Mouse (Mus musculus) limb, embryonic 10.5 days (tissue): ENCODE data around the gene Sap18b. TPM values are rescaled to one million over a fixed set of nuclear protein-coding genes. Genes with fewer than 3 reads are reported as not detected.

Experiments used
- DNase-seq: peaks from one replicate; pipeline ENCODE4 v3.0.0-alpha.2; 2017; ENCODE audit warnings: low spot score
- H3K27ac ChIP-seq: fragments of 300-500 bp; sonication (generic); 2 replicates; pipeline ENCODE4 v1.5.1; 2016; ENCODE audit warnings: mild to moderate bottlenecking
- H3K27me3 ChIP-seq: fragments of 300-500 bp; sonication (generic); 2 replicates; pipeline ENCODE4 v1.6.1; 2016; ENCODE audit warnings: low read depth, mild to moderate bottlenecking; ENCODE audit not compliant: poor library complexity, severe bottlenecking
- H3K36me3 ChIP-seq: fragments of 300-500 bp; sonication (generic); 2 replicates; pipeline ENCODE4 v1.6.1; 2016; ENCODE audit warnings: mild to moderate bottlenecking, moderate library complexity
- H3K4me1 ChIP-seq: fragments of 300-500 bp; sonication (generic); 2 replicates; pipeline ENCODE4 v1.6.1; 2016
- H3K4me3 ChIP-seq: fragments of 300-500 bp; sonication (generic); 2 replicates; pipeline ENCODE4 v1.5.1; 2016; ENCODE audit warnings: mild to moderate bottlenecking, moderate library complexity
- H3K9me3 ChIP-seq: fragments of 300-500 bp; sonication (generic); replicated peaks from 2 replicates; pipeline ENCODE4 v1.6.1; 2016; ENCODE audit warnings: mild to moderate bottlenecking
- WGBS: fragments of 180-500 bp; shearing (Covaris S2); methylation state at CpG from one replicate; pipeline ENCODE4 v1.1.7; 2016; 5-methylcytosine and 5-hydroxymethylcytosine counted together
- polyA plus RNA-seq: library from polyadenylated mRNA; unstranded; fragments of >200 nt; fragmentation: Nextera tagmentation; extraction: Ambion mirVana; gene quantifications from 2 replicates; pipeline ENCODE4 v1.2.1, GENCODE M21; 2016

The Sap18b gene
- polyA plus RNA-seq, 1 experiment from 2014 or later: 387 TPM

GRCm38 (mm10) chr8:95807331-95807843 lies 17.8 kb upstream of the Sap18b start, which contains the start of gene Cnot1:
Cnot1 (minus strand) TSS chr8:95807464.
- DNase-seq: peak; percentile 95
- Histone ChIP-seq H3K9me3 (no peaks in the 10 kb centered on the region), H3K27me3 (no peaks in the 10 kb centered on the region), H3K4me3 (peak within 1 kb of the TSS; percentile 99), H3K36me3 (peaks cover 23% of the 10 kb centered on the region), H3K4me1 (peaks cover 11% of the 10 kb centered on the region), H3K27ac (peak within 1 kb of the TSS; percentile 99)
- under 1% methylated on average over 44 of the region's 44 CpGs for WGBS

GRCm38 (mm10) chr8:95807861-95808260 lies 17.3 kb upstream of the Sap18b start:
- Histone ChIP-seq H3K9me3 (no peaks in the 10 kb centered on the region), H3K36me3 (peaks cover 21% of the 10 kb centered on the region), H3K4me3 (peak overlapping the region; percentile 99), H3K27me3 (no peaks in the 10 kb centered on the region), H3K27ac (peak overlapping the region; percentile 99), H3K4me1 (peaks cover 11% of the 10 kb centered on the region)
- peak; percentile 87 for DNase-seq
- WGBS: 0% methylated on average over 20 of the region's 20 CpGs

- peaks cover 18% of the 10 kb centered on the region for H3K36me3 ChIP-seq
- no peaks in the 10 kb centered on the region for H3K9me3 ChIP-seq
- no peaks in the 10 kb centered on the region for H3K27me3 ChIP-seq
- no peak overlapping the region for H3K4me3 ChIP-seq
- 84% methylated on average over 4 of the region's 4 CpGs for WGBS
- no peak overlapping the region for H3K27ac ChIP-seq
- no peak for DNase-seq
- peaks cover 11% of the 10 kb centered on the region for H3K4me1 ChIP-seq
These were observed 16.5 kb upstream of the Sap18b start for GRCm38 (mm10) chr8:95808631-95809030.

DNA sequence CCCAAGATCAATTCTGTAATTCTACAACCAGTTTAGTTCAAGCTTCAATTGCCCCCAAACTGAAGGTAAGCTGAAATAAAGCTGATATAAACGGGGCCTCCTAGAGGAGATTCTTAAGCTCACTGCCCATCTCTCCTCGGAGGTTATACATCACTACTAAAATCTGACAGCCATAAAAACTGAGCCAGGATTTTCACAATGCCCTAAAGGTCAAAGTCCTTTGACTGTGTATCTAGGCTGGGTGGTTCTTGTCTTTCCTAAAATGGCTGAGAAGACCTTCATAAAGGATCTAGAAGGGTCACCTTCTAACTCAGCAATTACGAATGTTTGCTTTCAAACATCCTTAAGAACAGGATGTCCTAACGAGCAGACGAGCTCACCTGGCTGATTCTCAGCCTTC lies 16.0 kb upstream of the Sap18b start:
- no peak for DNase-seq
- no peaks in the 10 kb centered on the region for H3K27me3 ChIP-seq
- H3K9me3 ChIP-seq: no peaks in the 10 kb centered on the region
- H3K4me3 ChIP-seq: no peak overlapping the region
- peaks cover 14% of the 10 kb centered on the region for H3K36me3 ChIP-seq
- no peak overlapping the region for H3K27ac ChIP-seq
- WGBS: 85% methylated on average over 5 of the region's 5 CpGs
- H3K4me1 ChIP-seq: peaks cover 11% of the 10 kb centered on the region

- WGBS: 68% methylated on average over 3 of the region's 3 CpGs
- H3K9me3 ChIP-seq: no peaks in the 10 kb centered on the region
- no peak overlapping the region for H3K4me3 ChIP-seq
- no peaks in the 10 kb centered on the region for H3K27me3 ChIP-seq
- no peak for DNase-seq
- peaks cover 6% of the 10 kb centered on the region; the same call in 1 of the 2 replicates for H3K36me3 ChIP-seq
- H3K4me1 ChIP-seq: peaks cover 10% of the 10 kb centered on the region
- H3K27ac ChIP-seq: no peak overlapping the region
These were observed 15.0 kb upstream of the Sap18b start for GRCm38 (mm10) chr8:95810184-95810591.

- no peak overlapping the region for H3K27ac ChIP-seq
- H3K4me1 ChIP-seq: peaks cover 6% of the 10 kb centered on the region; the same call in 1 of the 2 replicates
- WGBS: 41% methylated on average over 6 of the region's 6 CpGs
- no peak overlapping the region for H3K4me3 ChIP-seq
- no peaks in the 10 kb centered on the region for H3K36me3 ChIP-seq
- H3K9me3 ChIP-seq: no peaks in the 10 kb centered on the region
- H3K27me3 ChIP-seq: no peaks in the 10 kb centered on the region
- no peak for DNase-seq
These were observed 9.0 kb upstream of the Sap18b start for GRCm38 (mm10) chr8:95816044-95816708.

- Histone ChIP-seq H3K4me1 (peaks cover 6% of the 10 kb centered on the region; the same call in 1 of the 2 replicates), H3K9me3 (no peaks in the 10 kb centered on the region), H3K27me3 (no peaks in the 10 kb centered on the region), H3K36me3 (no peaks in the 10 kb centered on the region), H3K27ac (no peak overlapping the region), H3K4me3 (no peak overlapping the region)
- WGBS: 62% methylated on average over 3 of the region's 3 CpGs
- no peak for DNase-seq
These were observed 7.5 kb upstream of the Sap18b start for GRCm38 (mm10) chr8:95817597-95817996.

GRCm38 (mm10) chr8:95818211-95818610 lies 6.9 kb upstream of the Sap18b start:
- WGBS: 45% methylated on average over 1 of the region's 1 CpGs
- Histone ChIP-seq H3K36me3 (no peaks in the 10 kb centered on the region), H3K4me3 (no peak overlapping the region), H3K27me3 (no peaks in the 10 kb centered on the region), H3K9me3 (no peaks in the 10 kb centered on the region), H3K27ac (no peak overlapping the region), H3K4me1 (peaks cover 6% of the 10 kb centered on the region; the same call in 1 of the 2 replicates)
- DNase-seq: no peak

DNA sequence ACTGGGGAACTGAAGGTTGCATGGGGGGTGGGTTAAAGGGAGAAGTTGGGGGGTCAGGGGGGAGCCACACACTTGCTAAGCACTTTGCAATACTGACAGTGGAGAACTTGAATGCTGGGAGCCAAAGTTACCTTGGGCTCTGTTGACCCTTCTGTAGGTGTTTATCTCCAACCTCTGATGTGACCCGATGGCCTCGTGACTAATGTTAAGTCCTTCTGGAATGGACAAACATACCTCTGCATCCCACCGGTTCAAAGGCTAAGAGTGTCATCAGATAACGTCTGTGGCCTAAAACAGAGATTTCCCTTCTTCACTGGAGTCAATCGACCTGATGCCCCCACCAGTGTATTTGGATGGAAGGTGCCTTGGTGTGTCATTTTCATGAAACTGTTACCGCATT lies 3.9 kb upstream of the Sap18b start:
- Histone ChIP-seq H3K36me3 (no peaks in the 10 kb centered on the region), H3K27me3 (no peaks in the 10 kb centered on the region), H3K4me3 (no peak overlapping the region), H3K4me1 (peaks cover 3% of the 10 kb centered on the region; the same call in 1 of the 2 replicates), H3K9me3 (no peaks in the 10 kb centered on the region), H3K27ac (no peak overlapping the region)
- WGBS: 93% methylated on average over 6 of the region's 6 CpGs
- no peak for DNase-seq

GRCm38 (mm10) chr8:95822096-95822495 lies 3.0 kb upstream of the Sap18b start:
- H3K27ac ChIP-seq: no peak overlapping the region
- WGBS: 90% methylated on average over 5 of the region's 5 CpGs

GRCm38 (mm10) chr8:95822699-95823098 lies 2.4 kb upstream of the Sap18b start:
- H3K36me3 ChIP-seq: no peaks in the 10 kb centered on the region
- no peak overlapping the region for H3K4me3 ChIP-seq
- H3K27ac ChIP-seq: no peak overlapping the region
- no peaks in the 10 kb centered on the region for H3K9me3 ChIP-seq
- no peaks in the 10 kb centered on the region for H3K4me1 ChIP-seq
- no peaks in the 10 kb centered on the region for H3K27me3 ChIP-seq
- DNase-seq: no peak
- WGBS: 75% methylated on average over 3 of the region's 3 CpGs

More at GRCm38 (mm10) chr8:95822096-95822495, 3.0 kb upstream of the Sap18b start:
- no peak overlapping the region for H3K4me3 ChIP-seq
- DNase-seq: no peak
- no peaks in the 10 kb centered on the region for H3K36me3 ChIP-seq
- no peaks in the 10 kb centered on the region for H3K27me3 ChIP-seq
- H3K9me3 ChIP-seq: no peaks in the 10 kb centered on the region
- no peaks in the 10 kb centered on the region for H3K4me1 ChIP-seq

DNA sequence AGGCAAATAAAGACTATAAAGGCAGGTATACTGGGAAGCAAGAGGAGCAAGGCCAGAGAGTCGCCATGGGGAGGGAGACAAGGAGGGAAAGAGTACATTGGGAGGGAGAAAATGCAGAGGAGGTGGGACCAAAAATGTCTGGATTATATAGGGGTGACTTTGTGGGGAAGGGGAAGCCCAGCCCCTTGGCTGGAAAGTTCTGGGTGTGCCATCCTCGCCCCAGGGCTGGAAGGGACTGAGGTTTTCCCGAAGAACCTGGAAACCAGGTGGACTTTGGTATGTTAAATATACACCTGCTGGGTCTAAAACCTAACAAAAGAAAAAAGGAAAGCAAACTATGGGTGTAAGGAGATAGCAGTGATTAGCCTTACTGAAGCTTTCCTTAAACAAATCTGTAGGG lies 5.0 kb downstream of the Sap18b start:
- H3K36me3 ChIP-seq: no peaks in the 10 kb centered on the region
- 79% methylated on average over 3 of the region's 3 CpGs for WGBS

DNA sequence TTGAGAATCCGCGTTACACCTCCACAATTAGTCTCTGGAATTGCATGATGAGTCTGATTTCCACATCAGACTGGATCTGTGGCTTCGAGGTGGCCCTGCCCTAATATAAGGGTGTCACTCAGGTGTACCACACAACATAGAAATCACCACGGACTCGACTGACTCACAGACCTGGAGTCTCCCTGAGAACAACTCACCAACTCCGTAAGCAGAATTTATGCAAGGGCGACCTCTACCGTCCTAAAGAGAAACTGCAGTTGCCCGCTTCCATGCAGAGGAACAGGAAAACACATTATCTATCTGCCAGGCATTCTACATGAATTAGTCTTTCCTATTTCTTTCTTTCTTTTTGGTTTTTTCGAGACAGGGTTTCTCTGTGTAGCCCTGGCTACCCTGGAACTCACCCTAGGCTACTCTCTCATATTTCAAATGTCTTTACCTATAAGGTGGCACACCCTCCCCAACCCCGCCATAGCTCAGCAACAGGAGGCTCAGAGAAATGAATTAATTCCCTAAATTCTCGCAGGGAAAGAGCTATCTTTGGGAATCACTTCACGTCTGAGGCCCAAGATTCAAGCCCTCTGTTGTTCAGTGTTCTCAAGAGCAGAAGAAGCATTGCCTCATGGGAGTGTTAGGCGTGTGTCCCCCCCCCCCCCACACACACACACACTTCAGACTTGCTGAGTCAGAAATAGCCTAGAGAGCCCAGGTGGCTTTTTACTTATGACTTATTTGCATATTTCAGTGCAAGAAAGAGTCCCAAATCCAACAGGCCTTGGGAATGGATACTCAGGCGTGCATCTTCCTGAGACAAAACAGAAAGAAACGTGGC lies 7.7 kb downstream of the Sap18b start:
- H3K36me3 ChIP-seq: peaks cover 19% of the 10 kb centered on the region
- H3K27ac ChIP-seq: peak overlapping the region; percentile 81
- H3K9me3 ChIP-seq: no peaks in the 10 kb centered on the region
- peaks cover 13% of the 10 kb centered on the region for H3K4me1 ChIP-seq
- peak overlapping the region; percentile 60 for H3K4me3 ChIP-seq
- WGBS: 13% methylated on average over 16 of the region's 16 CpGs
- peak; percentile 87 for DNase-seq
- no peaks in the 10 kb centered on the region for H3K27me3 ChIP-seq

More for the DNA sequence above, 5.0 kb downstream of the Sap18b start:
- no peaks in the 10 kb centered on the region for H3K9me3 ChIP-seq
- H3K27ac ChIP-seq: no peak overlapping the region
- no peak overlapping the region for H3K4me3 ChIP-seq
- peaks cover 13% of the 10 kb centered on the region for H3K4me1 ChIP-seq
- DNase-seq: no peak
- H3K27me3 ChIP-seq: no peaks in the 10 kb centered on the region
